Mouse (Mus musculus) G1E (cell line): Measurements from ENCODE around the gene Wapl.

Experiments used
- CTCF ChIP-seq: IDR thresholded peaks from 2 replicates; pipeline ENCODE4 v1.5.1; 2012; ENCODE audit warnings: low read depth, low read length, inconsistent platforms, mixed read lengths
- GATA1 ChIP-seq: IDR thresholded peaks from 2 replicates; pipeline ENCODE4 v1.6.1; 2012; ENCODE audit warnings: borderline replicate concordance, low read length, inconsistent platforms, mixed read lengths
- POLR2AphosphoS5 ChIP-seq: IDR thresholded peaks from 2 replicates; pipeline ENCODE4 v1.6.1; 2012; ENCODE audit warnings: low read depth, low read length, inconsistent platforms; ENCODE audit not compliant: insufficient replicate concordance

DNA sequence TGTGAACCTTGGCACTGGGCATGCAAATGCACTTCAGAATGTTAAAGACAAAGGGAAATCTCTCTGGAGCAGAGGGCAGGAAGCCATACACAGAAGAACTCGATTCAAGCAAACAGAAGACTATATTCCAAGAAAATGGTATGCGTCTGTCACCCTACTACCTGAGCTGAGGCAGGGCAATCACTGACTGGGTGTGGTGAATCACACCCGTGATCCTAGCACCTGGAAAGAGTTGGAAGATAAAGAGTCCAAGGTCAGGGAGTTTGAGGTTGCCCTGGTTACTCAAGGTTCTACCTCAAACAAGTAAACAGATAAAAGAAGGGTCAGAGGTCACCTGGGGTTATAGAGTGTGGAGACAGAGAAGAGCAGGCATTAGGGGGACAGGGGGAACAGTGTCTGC is 100.0 kb downstream of the Wapl start:
- TF ChIP-seq CTCF (no peak), POLR2AphosphoS5 (no peak), GATA1 (no peak)
